Mouse (Mus musculus) small intestine, adult 2 months (tissue): Measurements from ENCODE around the gene Usp19.

Experiments
- CTCF ChIP-seq: fragments of 200-500 bp; IDR thresholded peaks from 2 replicates; pipeline ENCODE4 v1.5.1; 2012; ENCODE audit warnings: low read depth, mild to moderate bottlenecking, control low read depth, inconsistent platforms, low read length, moderate library complexity, mixed read lengths; ENCODE audit not compliant: insufficient replicate concordance, insufficient read length; ENCODE audit errors: extremely low read depth
- POLR2A ChIP-seq: fragments of 200-500 bp; IDR thresholded peaks from 2 replicates; pipeline ENCODE4 v1.6.1; 2012; ENCODE audit warnings: low read depth, mild to moderate bottlenecking, control low read depth, inconsistent platforms, low read length, moderate library complexity

DNA sequence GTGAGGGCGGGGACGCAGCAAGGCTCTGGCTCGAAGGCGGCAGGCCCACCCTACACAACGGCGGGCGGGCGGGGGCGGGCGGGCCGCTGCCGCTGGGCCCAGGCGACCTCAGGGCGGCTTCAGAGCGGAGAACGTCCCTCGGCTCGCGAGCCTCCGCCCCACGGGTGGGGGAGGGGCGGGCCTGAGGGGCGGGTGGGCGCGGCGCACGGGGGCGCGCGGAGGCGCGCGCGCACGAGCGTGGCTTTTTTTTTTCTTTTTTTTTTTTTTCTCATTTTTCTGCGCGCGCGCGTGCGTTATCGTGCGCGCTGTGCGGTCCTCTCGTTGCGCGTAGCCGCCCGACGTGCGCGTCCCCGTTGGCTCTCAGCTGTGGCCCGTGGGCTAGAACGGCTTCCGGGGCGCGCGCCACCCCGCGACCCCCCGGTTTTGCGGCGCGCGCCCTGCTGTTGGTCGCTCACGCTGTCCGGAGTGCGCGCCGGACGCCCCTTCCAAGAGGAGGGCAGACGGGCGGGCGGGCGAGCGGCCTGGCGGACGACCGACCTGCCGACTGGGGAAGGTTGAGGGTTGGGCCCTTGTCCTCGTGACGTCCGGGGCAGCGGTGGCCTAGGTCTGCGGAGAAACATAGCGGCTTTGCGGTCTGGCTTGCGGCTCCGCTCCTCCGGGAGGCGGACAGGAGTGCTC is 27.0 kb downstream of the Usp19 start:
- TF ChIP-seq POLR2A = no peak
- no peak for TF ChIP-seq CTCF
